Mouse (Mus musculus) layer of hippocampus, adult 8-10 months (tissue): ENCODE measurements around the gene Plcb4. TPM values are rescaled to one million over a fixed set of nuclear protein-coding genes. Genes with fewer than 3 reads are reported as not detected.

ENCODE experiments used
- DNase-seq, 2 experiments: peaks; one replicate each; pipeline ENCODE4 v3.0.0; 2022; ENCODE audit warnings: low spot score in 2 of 2
- total RNA-seq, 4 experiments: library from RNA; stranded (reverse); gene quantifications; 2 replicates each; pipeline ENCODE4 v1.2.4; 2022

Plcb4 gene
- total RNA-seq, 4 experiments from 2014 or later, result 18.2 to 34.6 (median 22.3) TPM

GRCm38 (mm10) chr2:135805748-135806685, 147.2 kb downstream of the Plcb4 start:
- DNase-seq, result no peak

- DNase-seq, result no peak
Measured at GRCm38 (mm10) chr2:135808342-135808741, 149.5 kb downstream of the Plcb4 start.

GRCm38 (mm10) chr2:135810841-135811240, 152.0 kb downstream of the Plcb4 start:
- DNase-seq, result no peak

GRCm38 (mm10) chr2:135811453-135812101, 152.8 kb downstream of the Plcb4 start:
- no peak for DNase-seq

GRCm38 (mm10) chr2:135812701-135813246, 154.0 kb downstream of the Plcb4 start:
- DNase-seq, result no peak

- DNase-seq, result no peak
Measured at GRCm38 (mm10) chr2:135820691-135821090, 161.9 kb downstream of the Plcb4 start.

- no peak for DNase-seq
Measured at GRCm38 (mm10) chr2:135823690-135824089, 164.9 kb downstream of the Plcb4 start.

GRCm38 (mm10) chr2:135824757-135825156, 165.9 kb downstream of the Plcb4 start:
- no peak for DNase-seq

GRCm38 (mm10) chr2:135825645-135826044, 166.8 kb downstream of the Plcb4 start:
- no peak for DNase-seq

GRCm38 (mm10) chr2:135826616-135827360, 168.0 kb downstream of the Plcb4 start:
- DNase-seq, result no peak

- DNase-seq, result no peak
Measured at GRCm38 (mm10) chr2:135828446-135828845, 169.6 kb downstream of the Plcb4 start.

- DNase-seq, result no peak
Measured at GRCm38 (mm10) chr2:135833743-135834142, 174.9 kb downstream of the Plcb4 start.

- DNase-seq, result no peak
Measured at GRCm38 (mm10) chr2:135834435-135834834, 175.6 kb downstream of the Plcb4 start.

- DNase-seq, result no peak
Measured at GRCm38 (mm10) chr2:135835911-135836310, 177.1 kb downstream of the Plcb4 start.

- no peak for DNase-seq
Measured at GRCm38 (mm10) chr2:135836426-135836825, 177.6 kb downstream of the Plcb4 start.

- no peak for DNase-seq
Measured at GRCm38 (mm10) chr2:135837730-135838129, 178.9 kb downstream of the Plcb4 start.

GRCm38 (mm10) chr2:135838135-135838534, 179.3 kb downstream of the Plcb4 start:
- no peak for DNase-seq

- DNase-seq, result peak; percentile 12 to 59
Measured at GRCm38 (mm10) chr2:135838651-135839286, 180.0 kb downstream of the Plcb4 start.

GRCm38 (mm10) chr2:135843721-135844120, 184.9 kb downstream of the Plcb4 start:
- no peak for DNase-seq

- DNase-seq, result no peak
Measured at GRCm38 (mm10) chr2:135846903-135847302, 188.1 kb downstream of the Plcb4 start.

GRCm38 (mm10) chr2:135847738-135848137, 188.9 kb downstream of the Plcb4 start:
- no peak for DNase-seq
